Mouse (Mus musculus): Measurements from ENCODE around the gene Ren1. TPM values are rescaled to one million over a fixed set of nuclear protein-coding genes. Genes with fewer than 3 reads are reported as not detected.
A peak's percentile ranks its signal among the peaks of the same experiment; 100 is the strongest.

Ren1 gene
- polyA plus RNA-seq, 1 experiment from 2014 or later, result 6.1 TPM

- Histone ChIP-seq H3K27ac (replicated peaks) (no peak overlapping the region), H3K4me2 (replicated peaks; ENCODE audit: low read depth) (no peak overlapping the region), H3K9me3 (ENCODE audit: control insufficient read depth, low read length) (no peaks in the 10 kb centered on the region), H3K27me3 (ENCODE audit: control insufficient read depth, insufficient read depth, low read length) (no peaks in the 10 kb centered on the region), H3K4me3 (ENCODE audit: low read depth, low read length) (no peak overlapping the region), H3K4me1 (replicated peaks; ENCODE audit: control insufficient read depth, insufficient read depth) (no peaks in the 10 kb centered on the region), H3K36me3 (ENCODE audit: control insufficient read depth, insufficient read depth, low read length) (no peaks in the 10 kb centered on the region), H3K9ac (ENCODE audit: low read length) (no peak overlapping the region)
- DNase-seq (ENCODE audit: low spot score) (no peak), ATAC-seq (ENCODE audit: low FRiP score, low TSS enrichment) (no peak)
- TF ChIP-seq CTCF (IDR thresholded peaks at IDR 0.05; ENCODE audit: low read depth), result no peak
- no peak for TF ChIP-seq EP300 (optimal IDR thresholded peaks at IDR 0.05)
- 24% methylated on average over 10 of the region's 10 CpGs for WGBS
Measured at GRCm38 (mm10) chr1:133311946-133312345, 38.4 kb upstream of the Ren1 start.

GRCm38 (mm10) chr1:133314364-133314763, 35.9 kb upstream of the Ren1 start:
- no peaks in the 10 kb centered on the region for H3K4me1 ChIP-seq (replicated peaks; ENCODE audit: control insufficient read depth, insufficient read depth)
- no peak overlapping the region for H3K9ac ChIP-seq (ENCODE audit: low read length)
- TF ChIP-seq CTCF (IDR thresholded peaks at IDR 0.05; ENCODE audit: low read depth) (peak; percentile 82), EP300 (optimal IDR thresholded peaks at IDR 0.05) (no peak)
- WGBS, result 29% methylated on average over 8 of the region's 8 CpGs
- H3K9me3 ChIP-seq (ENCODE audit: control insufficient read depth, low read length), result no peaks in the 10 kb centered on the region
- no peaks in the 10 kb centered on the region for H3K27me3 ChIP-seq (ENCODE audit: control insufficient read depth, insufficient read depth, low read length)
- H3K27ac ChIP-seq (replicated peaks), result no peak overlapping the region
- no peak for ATAC-seq (ENCODE audit: low FRiP score, low TSS enrichment)
- peak; percentile 76 for DNase-seq (ENCODE audit: low spot score)
- H3K4me2 ChIP-seq (replicated peaks; ENCODE audit: low read depth), result no peak overlapping the region
- no peak overlapping the region for H3K4me3 ChIP-seq (ENCODE audit: low read depth, low read length)
- H3K36me3 ChIP-seq (ENCODE audit: control insufficient read depth, insufficient read depth, low read length), result no peaks in the 10 kb centered on the region

- WGBS, result 76% methylated on average over 6 of the region's 6 CpGs
- ATAC-seq (ENCODE audit: low FRiP score, low TSS enrichment) (no peak), DNase-seq (ENCODE audit: low spot score) (no peak)
- Histone ChIP-seq H3K27me3 (ENCODE audit: control insufficient read depth, insufficient read depth, low read length) (no peaks in the 10 kb centered on the region), H3K9ac (ENCODE audit: low read length) (no peak overlapping the region), H3K36me3 (ENCODE audit: control insufficient read depth, insufficient read depth, low read length) (no peaks in the 10 kb centered on the region), H3K4me2 (replicated peaks; ENCODE audit: low read depth) (no peak overlapping the region), H3K4me1 (replicated peaks; ENCODE audit: control insufficient read depth, insufficient read depth) (no peaks in the 10 kb centered on the region), H3K9me3 (ENCODE audit: control insufficient read depth, low read length) (no peaks in the 10 kb centered on the region), H3K4me3 (ENCODE audit: low read depth, low read length) (no peak overlapping the region), H3K27ac (replicated peaks) (no peak overlapping the region)
- TF ChIP-seq CTCF (IDR thresholded peaks at IDR 0.05; ENCODE audit: low read depth) (no peak), EP300 (optimal IDR thresholded peaks at IDR 0.05) (no peak)
Measured at GRCm38 (mm10) chr1:133315775-133316174, 34.5 kb upstream of the Ren1 start.

- H3K4me2 ChIP-seq (replicated peaks; ENCODE audit: low read depth), result no peak overlapping the region
- H3K4me1 ChIP-seq (replicated peaks; ENCODE audit: control insufficient read depth, insufficient read depth), result no peaks in the 10 kb centered on the region
- no peak overlapping the region for H3K9ac ChIP-seq (ENCODE audit: low read length)
- peak; percentile 26; the same call in 1 of the 2 replicates for TF ChIP-seq CTCF (IDR thresholded peaks at IDR 0.05; ENCODE audit: low read depth)
- TF ChIP-seq EP300 (optimal IDR thresholded peaks at IDR 0.05), result no peak
- H3K27ac ChIP-seq (replicated peaks), result no peak overlapping the region
- H3K4me3 ChIP-seq (ENCODE audit: low read depth, low read length), result no peak overlapping the region
- no peaks in the 10 kb centered on the region for H3K9me3 ChIP-seq (ENCODE audit: control insufficient read depth, low read length)
- no peak for DNase-seq (ENCODE audit: low spot score)
- 82% methylated on average over 4 of the region's 4 CpGs for WGBS
- H3K36me3 ChIP-seq (ENCODE audit: control insufficient read depth, insufficient read depth, low read length), result no peaks in the 10 kb centered on the region
- no peaks in the 10 kb centered on the region for H3K27me3 ChIP-seq (ENCODE audit: control insufficient read depth, insufficient read depth, low read length)
- ATAC-seq (ENCODE audit: low FRiP score, low TSS enrichment), result no peak
Measured at GRCm38 (mm10) chr1:133316577-133316976, 33.7 kb upstream of the Ren1 start.

GRCm38 (mm10) chr1:133317149-133317548, 33.2 kb upstream of the Ren1 start:
- Histone ChIP-seq H3K9me3 (ENCODE audit: control insufficient read depth, low read length) (no peaks in the 10 kb centered on the region), H3K4me1 (replicated peaks; ENCODE audit: control insufficient read depth, insufficient read depth) (no peaks in the 10 kb centered on the region), H3K9ac (ENCODE audit: low read length) (no peak overlapping the region), H3K4me2 (replicated peaks; ENCODE audit: low read depth) (no peak overlapping the region), H3K4me3 (ENCODE audit: low read depth, low read length) (no peak overlapping the region), H3K27me3 (ENCODE audit: control insufficient read depth, insufficient read depth, low read length) (no peaks in the 10 kb centered on the region), H3K27ac (replicated peaks) (no peak overlapping the region), H3K36me3 (ENCODE audit: control insufficient read depth, insufficient read depth, low read length) (no peaks in the 10 kb centered on the region)
- peak; percentile 65 for TF ChIP-seq CTCF (IDR thresholded peaks at IDR 0.05; ENCODE audit: low read depth)
- no peak for TF ChIP-seq EP300 (optimal IDR thresholded peaks at IDR 0.05)
- ATAC-seq (ENCODE audit: low FRiP score, low TSS enrichment) (no peak), DNase-seq (ENCODE audit: low spot score) (no peak)
- 82% methylated on average over 1 of the region's 1 CpGs for WGBS

- H3K4me3 ChIP-seq (ENCODE audit: low read depth, low read length), result no peak within 1 kb of the TSS
- DNase-seq (ENCODE audit: low spot score) (no peak), ATAC-seq (ENCODE audit: low FRiP score, low TSS enrichment) (peak; percentile 31; the same call in 1 of the 2 replicates)
- H3K4me1 ChIP-seq (replicated peaks; ENCODE audit: control insufficient read depth, insufficient read depth), result no peaks in the 10 kb centered on the region
- H3K9me3 ChIP-seq (ENCODE audit: control insufficient read depth, low read length), result no peaks in the 10 kb centered on the region
- no peak within 1 kb of the TSS for H3K27ac ChIP-seq (replicated peaks)
- H3K27me3 ChIP-seq (ENCODE audit: control insufficient read depth, insufficient read depth, low read length), result no peaks in the 10 kb centered on the region
- H3K36me3 ChIP-seq (ENCODE audit: control insufficient read depth, insufficient read depth, low read length), result no peaks in the 10 kb centered on the region
- no peak within 1 kb of the TSS for H3K9ac ChIP-seq (ENCODE audit: low read length)
- H3K4me2 ChIP-seq (replicated peaks; ENCODE audit: low read depth), result no peak within 1 kb of the TSS
- TF ChIP-seq EP300 (optimal IDR thresholded peaks at IDR 0.05) (no peak), CTCF (IDR thresholded peaks at IDR 0.05; ENCODE audit: low read depth) (no peak)
- WGBS, result 69% methylated on average over 13 of the region's 13 CpGs
Measured at GRCm38 (mm10) chr1:133321267-133321925, 28.9 kb upstream of the Ren1 start, which contains the start of gene Kiss1. Gene Kiss1, plus strand, starts transcription at chr1:133321875.
